Mouse (Mus musculus) megakaryocyte, adult 5-6 weeks (primary cell): ENCODE measurements around the gene Prdx6b. TPM values are rescaled to one million over a fixed set of nuclear protein-coding genes. Genes with fewer than 3 reads are reported as not detected.
A peak's percentile ranks its signal among the peaks of the same experiment; 100 is the strongest.

ENCODE experiments used
- ATAC-seq: 2 replicates; pipeline ENCODE4 v1.8.0; 2016; ENCODE audit warnings: mild to moderate bottlenecking, inconsistent platforms; ENCODE audit not compliant: poor library complexity, severe bottlenecking
- total RNA-seq, 2 experiments: library from RNA; stranded (forward) in 1 of 2; stranded (reverse) in 1 of 2; fragments of 153-499, 151-499 nt in 1 of 2; fragments of 221-1000, 200-1000 nt in 1 of 2; gene quantifications; 2 replicates each; pipeline versions ENCODE4 v1.2.3 to v1.2.4; 2015 to 2017

The Prdx6b gene
- total RNA-seq, 2 experiments from 2014 or later = not detected

- peak; percentile 88 for ATAC-seq
These were observed 23.2 kb downstream of the Prdx6b start, which contains the start of gene Dnajc10 for GRCm38 (mm10) chr2:80315242-80316161. Gene Dnajc10 (plus strand): TSS chr2:80315466.

DNA sequence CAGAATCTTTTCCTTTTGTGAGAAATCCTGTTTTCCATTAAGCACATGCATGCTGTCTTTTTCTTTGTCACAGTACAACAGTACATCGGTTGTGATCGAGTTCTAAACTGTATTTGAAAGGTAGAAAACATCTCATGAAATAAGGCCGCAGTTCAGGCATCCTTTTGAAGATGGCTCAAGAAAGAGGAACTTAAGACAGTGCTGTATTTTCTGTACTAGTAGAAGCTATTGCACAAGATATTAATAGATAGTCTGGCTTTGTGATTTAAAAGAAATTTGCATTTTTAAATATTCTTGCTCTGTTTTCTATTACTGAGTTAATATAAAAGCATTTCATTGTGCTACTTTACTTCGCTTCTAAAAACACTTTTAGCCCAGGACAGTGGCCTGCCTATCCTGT, 30.6 kb downstream of the Prdx6b start:
- peak; percentile 52 for ATAC-seq

GRCm38 (mm10) chr2:80325779-80326178, 33.5 kb downstream of the Prdx6b start:
- ATAC-seq = no peak

- ATAC-seq = peak; percentile 35; the same call in 1 of the 2 replicates
These were observed 35.0 kb downstream of the Prdx6b start for GRCm38 (mm10) chr2:80327272-80327671.

DNA sequence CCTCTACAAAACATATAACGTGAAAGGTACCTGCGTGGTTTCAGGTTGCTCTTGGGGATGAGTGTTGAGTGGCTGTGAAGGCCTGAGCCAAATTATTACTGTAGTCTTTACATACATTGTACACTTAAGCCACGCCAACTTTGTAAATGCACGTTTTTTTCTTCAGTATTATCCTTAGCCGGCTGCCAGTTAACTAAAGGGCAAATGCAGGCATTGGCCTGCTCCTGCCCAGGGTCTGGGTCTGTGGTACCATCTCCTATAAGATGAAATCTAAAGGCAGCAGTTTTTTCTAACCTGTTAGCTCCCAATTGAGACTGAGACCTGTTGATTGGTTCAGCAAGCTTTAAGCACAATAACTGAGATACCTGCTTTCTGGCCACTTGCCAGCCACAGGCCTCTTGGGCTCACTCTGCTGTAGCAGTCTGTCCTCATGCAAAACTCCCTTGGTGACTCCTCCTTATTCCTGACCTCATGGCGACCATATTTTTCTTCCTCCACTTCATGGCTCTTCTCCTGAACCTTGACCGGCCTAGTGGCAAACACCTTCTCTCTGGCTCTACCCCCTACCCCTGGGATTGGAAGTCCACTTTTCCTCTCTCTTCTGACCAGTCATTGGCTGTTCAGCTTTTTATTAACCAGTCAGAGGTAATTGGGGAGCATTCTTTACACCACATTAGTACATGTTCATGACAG, 36.8 kb downstream of the Prdx6b start:
- no peak for ATAC-seq

DNA sequence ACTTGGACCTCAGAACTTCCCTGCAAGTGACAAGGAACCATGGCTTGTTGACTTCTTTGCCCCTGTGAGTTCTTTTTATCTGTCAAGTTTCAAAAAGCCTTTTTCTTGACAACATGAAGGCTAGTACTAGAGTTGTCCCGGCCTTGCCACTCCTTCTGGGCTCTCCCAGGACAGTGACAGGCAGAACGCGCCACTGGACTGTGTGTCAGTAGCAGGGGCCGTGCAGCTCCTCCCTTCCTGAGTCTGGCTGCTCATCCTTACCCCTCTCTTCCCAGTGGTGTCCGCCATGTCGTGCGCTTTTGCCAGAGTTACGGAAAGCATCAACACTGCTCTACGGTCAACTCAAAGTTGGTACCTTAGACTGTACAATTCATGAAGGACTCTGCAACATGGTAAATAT, 48.3 kb downstream of the Prdx6b start:
- no peak for ATAC-seq

Other genes starting within 250 kb of the Prdx6b start
- gene Pde1a, start 163.0 kb upstream of the Prdx6b start, total RNA-seq (2015) = 0.25 TPM in 1 of 2 replicates, not detected in the other
- gene Pde1a, start 163.0 kb upstream of the Prdx6b start, total RNA-seq (2017) = 0.15 TPM in 1 of 2 replicates, not detected in the other
- gene Dnajc10, start 23.0 kb downstream of the Prdx6b start, total RNA-seq (2015) = 93.4 and 97.0 TPM in 2 replicates
- 115 and 117 TPM in 2 replicates for gene Dnajc10, start 23.0 kb downstream of the Prdx6b start, total RNA-seq (2017)
- gene Frzb, start 155.2 kb downstream of the Prdx6b start, total RNA-seq (2015) = not detected in 2 replicates
- gene Frzb, start 155.2 kb downstream of the Prdx6b start, total RNA-seq (2017) = not detected in 2 replicates